Mouse (Mus musculus) left cerebral cortex, postnatal 10 days (tissue): ENCODE results near the gene Vstm5. TPM values are rescaled to one million over a fixed set of nuclear protein-coding genes. Genes with fewer than 3 reads are reported as not detected.
"Not testable (repeated sequence)": the region's sequence is repeated elsewhere in the genome, so short reads cannot be mapped to it uniquely, and the experiment has no call there.

Experiments
- DNase-seq, 2 experiments: peaks; one replicate each; pipeline ENCODE4 v3.0.0; 2021 to 2022; ENCODE audit warnings: low spot score in 2 of 2, mixed read lengths in 1 of 2; ENCODE audit errors: extremely low spot score in 1 of 2
- intact Hi-C: fragments of 180-260 bp; cut with DNase I; formaldehyde crosslinking; loops from one replicate; pipeline ENCODE4 v1.15.1; 2025
- total RNA-seq, 2 experiments: library from RNA; stranded (reverse); gene quantifications; 2 replicates each; pipeline ENCODE4 v1.2.3; 2021

The Vstm5 gene
- total RNA-seq, 2 experiments from 2014 or later = 10.1 to 11.0 TPM

DNA sequence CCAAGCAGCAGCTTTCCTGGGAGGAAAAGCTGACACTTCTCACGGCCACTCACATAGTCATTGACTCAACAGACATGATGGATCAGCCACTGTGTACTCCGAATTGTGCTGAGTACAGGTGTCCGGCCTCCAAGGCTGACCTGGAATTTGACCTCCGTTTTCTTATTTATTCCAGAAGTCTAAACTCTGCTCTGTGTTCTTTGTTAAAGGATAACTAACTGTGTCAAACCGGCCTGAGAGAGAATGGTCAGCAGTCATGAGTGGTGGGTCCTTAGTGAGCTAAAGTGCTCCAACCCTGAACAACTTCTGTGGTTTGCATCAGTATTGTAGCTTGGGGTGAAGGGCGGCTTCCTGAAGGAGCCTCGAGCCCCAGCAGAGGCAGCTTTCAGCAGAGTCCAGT, 13.4 kb downstream of the Vstm5 start:
- no peak for DNase-seq
- intact Hi-C loops = no loop called here

- intact Hi-C loops = no loop called here
- DNase-seq = no peak
Measured at GRCm38 (mm10) chr9:15254501-15254900, 15.7 kb downstream of the Vstm5 start.

GRCm38 (mm10) chr9:15256214-15256613, 17.4 kb downstream of the Vstm5 start:
- intact Hi-C loops = no loop called here

GRCm38 (mm10) chr9:15261980-15262379, 23.1 kb downstream of the Vstm5 start:
- intact Hi-C loops = no loop called here
- no peak for DNase-seq

More at GRCm38 (mm10) chr9:15256214-15256613, 17.4 kb downstream of the Vstm5 start:
- DNase-seq = no peak

GRCm38 (mm10) chr9:15263487-15263886, 24.6 kb downstream of the Vstm5 start:
- no peak for DNase-seq
- intact Hi-C loops = no loop called here

DNA sequence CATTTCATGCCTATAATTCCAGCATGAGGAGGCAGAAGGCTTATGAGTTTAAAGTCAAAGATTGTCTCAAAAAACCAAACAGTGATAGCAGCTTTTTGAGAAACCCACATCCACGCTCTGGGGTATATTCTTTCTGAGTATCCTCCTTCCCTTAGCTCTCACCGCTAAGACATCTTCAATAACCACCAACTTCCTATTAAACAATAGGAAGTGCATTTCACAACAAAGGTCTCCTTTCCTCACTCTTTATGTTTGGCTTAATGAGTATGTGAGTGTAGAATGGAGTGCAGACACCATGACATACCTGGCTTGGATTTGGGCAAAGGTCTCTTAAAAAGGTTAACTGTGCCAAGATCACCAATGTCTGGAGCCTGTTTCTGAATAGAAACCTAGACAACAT, 35.1 kb downstream of the Vstm5 start:
- DNase-seq = no peak
- intact Hi-C loops = loop anchor here (5.0 kb wide), 1 partner anchor 33 kb away; the partner anchor contains the start of genes 4931406C07Rik and Taf1d

DNA sequence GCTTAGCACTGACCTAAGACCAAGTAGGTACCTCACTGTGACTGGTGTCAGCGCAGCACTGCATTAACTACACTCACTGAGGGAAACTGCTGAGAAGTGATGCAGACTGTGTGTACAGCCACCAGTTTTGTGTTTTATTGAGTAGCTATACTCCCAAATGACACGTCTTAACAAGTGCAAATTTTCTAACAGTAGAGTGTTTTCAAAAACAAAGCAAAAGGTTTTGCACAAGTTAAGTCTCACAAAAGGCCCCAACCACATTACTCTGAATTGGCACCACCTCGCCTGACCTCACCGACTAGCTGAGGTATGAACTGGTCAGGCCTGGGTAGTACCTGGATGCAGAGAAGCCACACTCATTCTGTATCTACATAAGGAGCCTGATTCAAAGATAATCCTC, 38.0 kb downstream of the Vstm5 start:
- intact Hi-C loops = loop anchor here (5.0 kb wide), 1 partner anchor 55 kb away; no protein-coding TSS in a partner anchor
- no peak for DNase-seq

DNA sequence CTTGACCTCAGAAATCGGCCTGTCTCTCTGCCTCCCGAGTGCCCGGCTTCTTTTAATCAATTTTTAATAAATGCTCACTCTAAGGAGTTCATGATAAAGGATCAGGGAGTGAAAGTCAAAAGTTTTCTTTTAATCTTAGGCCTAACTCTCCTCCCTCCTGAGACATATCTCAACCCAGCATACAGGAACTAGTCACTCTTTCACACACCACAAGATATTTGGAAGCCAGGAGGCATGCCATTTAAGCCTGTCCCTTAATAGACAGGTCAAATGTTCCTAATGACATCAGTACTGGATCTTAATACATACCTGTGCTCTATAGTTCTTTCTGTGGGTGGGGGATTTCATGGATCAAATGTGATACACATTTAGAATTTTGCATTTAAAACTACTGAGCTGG, 39.5 kb downstream of the Vstm5 start:
- intact Hi-C loops = loop anchor here (5.0 kb wide), 1 partner anchor 54 kb away; no protein-coding TSS in a partner anchor

DNA sequence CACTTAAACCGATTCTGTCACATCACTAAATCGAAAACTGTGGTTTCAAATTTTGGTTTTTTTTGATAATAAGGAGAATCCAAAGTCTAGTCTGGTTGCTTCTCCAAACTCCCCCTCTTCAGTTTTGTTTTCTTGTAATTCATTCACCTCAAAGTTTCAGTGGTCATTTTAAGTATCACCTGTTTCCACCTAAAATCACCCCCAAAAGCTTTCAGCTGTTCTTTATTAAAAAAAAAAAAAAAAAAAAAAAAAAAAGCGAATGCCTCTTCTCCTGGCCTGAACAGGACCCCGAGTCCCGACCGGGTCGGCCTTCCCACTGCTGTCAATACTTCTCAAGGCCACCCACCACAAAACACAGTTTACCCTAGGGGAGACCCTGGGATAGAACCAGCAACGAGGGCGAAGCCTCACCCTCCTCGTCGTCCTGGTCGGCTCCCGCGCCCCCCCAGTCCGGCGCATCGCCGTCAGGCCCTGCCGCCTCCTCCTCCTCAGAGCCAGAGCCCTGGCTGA, 40.3 kb downstream of the Vstm5 start:
- intact Hi-C loops = loop anchor here (5.0 kb wide), 1 partner anchor 53 kb away; no protein-coding TSS in a partner anchor
- DNase-seq = no peak

More for the DNA sequence above, 39.5 kb downstream of the Vstm5 start:
- DNase-seq = no peak

GRCm38 (mm10) chr9:15279649-15280490, 41.0 kb downstream of the Vstm5 start, which contains the start of gene Med17:
Gene Med17, minus strand, starts transcription at chr9:15279931.
- DNase-seq = peak; percentile 93 to 96
- intact Hi-C loops = loop anchor here (5.0 kb wide), 1 partner anchor 52 kb away; no protein-coding TSS in a partner anchor

DNA sequence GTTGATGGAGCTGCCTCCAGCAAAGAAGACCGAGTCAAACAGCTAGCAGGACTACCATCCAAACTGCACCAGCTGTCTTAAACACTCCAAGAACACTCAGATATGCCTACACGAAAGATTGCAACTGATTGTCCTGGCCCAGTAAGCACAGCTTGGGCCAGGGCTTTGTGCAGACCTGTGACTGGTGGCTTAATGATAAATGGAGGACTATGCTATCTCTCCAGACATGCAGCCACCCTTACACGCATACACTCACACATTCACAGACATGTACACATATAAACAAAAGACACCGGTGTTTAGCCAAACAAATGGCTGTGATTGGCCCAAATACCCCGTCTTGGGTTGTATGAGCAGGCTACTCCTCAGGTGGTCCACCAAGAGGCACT, 41.6 kb downstream of the Vstm5 start:
- no peak for DNase-seq
- intact Hi-C loops = no loop called here

DNA sequence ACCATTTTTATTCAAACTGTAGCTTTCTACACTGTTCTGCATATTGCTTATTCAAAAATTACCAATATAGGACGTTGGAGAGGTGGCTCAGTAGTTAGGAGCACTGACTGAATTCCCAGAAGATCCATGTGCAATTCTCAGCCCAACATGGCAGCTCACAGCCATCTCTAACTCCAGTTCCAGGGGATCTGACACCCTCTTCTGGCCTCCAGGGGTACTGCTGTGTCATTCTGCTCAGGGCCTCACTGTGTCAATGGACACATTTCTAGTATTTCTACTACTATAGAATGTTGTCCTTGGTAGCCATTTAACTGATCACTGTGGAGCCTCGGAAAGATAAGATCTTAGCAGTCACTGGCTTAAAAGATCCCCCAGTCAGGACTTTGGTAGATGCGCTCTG, 46.6 kb downstream of the Vstm5 start:
- intact Hi-C loops = no loop called here
- DNase-seq = no peak

GRCm38 (mm10) chr9:15287846-15288245, 49.0 kb downstream of the Vstm5 start:
- no peak for DNase-seq
- intact Hi-C loops = no loop called here

DNA sequence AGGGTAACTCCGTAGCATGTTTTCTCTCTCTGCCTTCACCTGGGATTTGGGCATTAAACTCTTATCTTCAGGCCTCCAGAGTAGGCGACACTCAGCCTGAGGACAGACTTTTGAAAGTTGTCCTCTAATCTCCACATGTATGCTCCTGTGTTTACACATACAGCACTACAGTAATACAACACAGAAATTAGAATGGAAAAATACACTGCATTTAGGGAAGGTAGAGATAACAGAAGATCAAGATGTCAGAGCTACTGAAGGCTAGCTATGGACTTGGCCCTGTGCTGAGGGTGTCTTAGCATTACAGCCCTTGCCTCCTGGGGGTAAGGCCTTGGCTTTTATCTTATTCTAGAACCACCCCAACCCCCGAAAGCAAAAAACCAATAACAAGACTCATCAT, 49.6 kb downstream of the Vstm5 start:
- intact Hi-C loops = no loop called here
- DNase-seq = no peak

DNA sequence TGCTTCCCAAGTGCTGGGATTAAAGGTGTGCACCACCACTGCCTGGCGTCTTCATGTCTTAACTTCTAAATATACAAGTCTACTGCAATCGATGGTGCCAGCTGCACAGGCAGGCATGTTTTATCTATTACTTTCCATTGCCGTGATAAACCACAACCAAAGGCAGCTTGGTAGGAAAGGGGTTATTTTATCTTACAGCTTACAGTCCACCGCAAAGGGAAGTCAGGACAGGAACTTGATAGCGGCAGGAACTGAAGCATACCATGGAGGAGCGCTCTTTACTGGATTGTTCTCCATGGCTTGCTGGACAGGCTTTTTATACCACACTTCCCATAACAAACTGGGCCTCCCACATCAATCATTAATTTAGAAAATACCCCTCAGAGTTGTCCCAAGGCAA, 50.4 kb downstream of the Vstm5 start:
- intact Hi-C loops = no loop called here
- no peak for DNase-seq

- DNase-seq = no peak
- intact Hi-C loops = no loop called here
Measured at GRCm38 (mm10) chr9:15297112-15297511, 58.3 kb downstream of the Vstm5 start.

DNA sequence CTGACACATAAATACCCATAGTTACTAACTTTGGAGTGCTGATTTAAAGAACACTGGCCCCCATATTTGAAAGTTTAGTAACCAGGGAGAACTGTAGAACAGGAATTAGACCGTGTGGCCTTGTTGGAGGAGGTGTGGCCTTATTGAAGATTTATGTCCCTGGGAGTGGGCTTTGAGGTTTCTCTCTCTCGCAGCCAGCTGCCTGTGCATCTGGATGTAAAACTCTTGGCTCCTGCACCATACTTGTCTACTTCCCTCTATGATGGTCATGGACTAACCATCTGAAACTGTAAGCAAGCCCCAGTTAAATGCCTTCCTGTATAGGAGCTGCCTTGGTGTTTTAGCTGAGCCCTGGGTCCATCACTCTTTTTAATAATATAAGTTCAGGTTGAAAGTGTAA, 59.6 kb downstream of the Vstm5 start:
- DNase-seq = no peak
- intact Hi-C loops = no loop called here

DNA sequence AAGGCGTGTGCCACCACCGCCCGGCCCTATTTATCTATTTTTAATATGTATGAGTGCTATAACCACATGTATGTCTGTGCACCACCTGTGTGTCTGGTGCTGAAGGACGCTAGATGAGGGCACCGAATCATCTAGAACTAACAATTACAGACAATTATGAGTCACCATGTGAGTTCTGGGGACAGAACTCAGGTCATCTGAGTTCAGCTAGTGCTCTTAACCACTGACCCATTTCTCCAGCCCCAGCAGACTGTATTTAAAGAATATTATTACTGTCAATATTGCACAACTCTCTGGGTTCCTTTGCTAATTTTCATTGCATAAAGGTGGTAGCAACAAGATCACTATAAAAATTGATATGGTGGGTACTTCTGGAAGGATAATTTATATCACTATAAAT, 61.2 kb downstream of the Vstm5 start:
- intact Hi-C loops = no loop called here
- no peak for DNase-seq

DNA sequence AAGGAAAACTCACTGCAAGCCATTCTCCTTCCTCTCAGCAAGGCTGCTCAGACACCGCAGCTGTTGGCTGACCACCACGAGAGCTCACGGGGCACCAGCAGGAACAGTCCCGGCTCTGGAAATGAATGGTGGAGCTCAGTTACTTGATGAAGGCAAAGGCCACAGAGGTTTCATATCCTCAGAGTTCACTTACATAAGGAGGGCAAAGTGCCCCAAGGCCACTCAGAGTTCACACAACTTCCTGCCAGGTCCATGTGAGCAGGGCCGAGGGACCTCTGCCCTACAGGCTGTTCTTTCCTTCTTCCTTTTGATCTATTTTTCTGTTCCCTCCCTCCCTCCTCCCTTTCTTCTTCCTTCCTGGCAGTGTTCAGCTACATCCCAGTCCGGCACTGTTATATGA, 62.6 kb downstream of the Vstm5 start:
- intact Hi-C loops = no loop called here

GRCm38 (mm10) chr9:15302006-15302405, 63.2 kb downstream of the Vstm5 start:
- not testable (repeated sequence) for DNase-seq

More for the DNA sequence above, 62.6 kb downstream of the Vstm5 start:
- peak in 1 of 2 experiments; percentile 48 for DNase-seq

More at GRCm38 (mm10) chr9:15302006-15302405, 63.2 kb downstream of the Vstm5 start:
- intact Hi-C loops = not testable (repeated sequence)
